Mouse (Mus musculus) bone marrow macrophage, adult 2 months (primary cell): ENCODE measurements around the gene Insyn1.

ENCODE experiments used
- CTCF ChIP-seq: IDR thresholded peaks from 2 replicates; pipeline ENCODE4 v1.5.1; 2012; ENCODE audit warnings: low read depth, mild to moderate bottlenecking, low read length, moderate library complexity
- POLR2A ChIP-seq: IDR thresholded peaks from 2 replicates; pipeline ENCODE4 v1.6.1; 2012; ENCODE audit warnings: mild to moderate bottlenecking, low read depth, low read length, borderline replicate concordance

GRCm38 (mm10) chr9:58517866-58518750 lies 29.7 kb downstream of the Insyn1 start:
- TF ChIP-seq POLR2A = no peak
- TF ChIP-seq CTCF = no peak
